Mouse (Mus musculus): ENCODE data around the gene Dctn2. TPM values are rescaled to one million over a fixed set of nuclear protein-coding genes. Genes with fewer than 3 reads are reported as not detected.

Gene Dctn2
- polyA plus RNA-seq, 1 experiment from 2014 or later, result 255 TPM

GRCm38 (mm10) chr10:127286194-127286593, 20.0 kb downstream of the Dctn2 start:
- Histone ChIP-seq H3K9me3 (no peaks in the 10 kb centered on the region), H3K36me3 (peaks cover 62% of the 10 kb centered on the region), H3K4me3 (peak overlapping the region; percentile 89), H3K27ac (peak overlapping the region; percentile 97), H3K4me1 (replicated peaks) (peaks cover 64% of the 10 kb centered on the region), H3K27me3 (ENCODE audit: insufficient read depth, poor library complexity, severe bottlenecking) (no peaks in the 10 kb centered on the region)
- DNase-seq (ENCODE audit: low spot score), result no peak
- 78% methylated on average over 7 of the region's 7 CpGs for WGBS

- Histone ChIP-seq H3K27ac (peak overlapping the region; percentile 97), H3K4me1 (replicated peaks) (peaks cover 69% of the 10 kb centered on the region), H3K36me3 (peaks cover 57% of the 10 kb centered on the region), H3K27me3 (ENCODE audit: insufficient read depth, poor library complexity, severe bottlenecking) (no peaks in the 10 kb centered on the region), H3K4me3 (peak overlapping the region; percentile 89), H3K9me3 (no peaks in the 10 kb centered on the region)
- no peak for DNase-seq (ENCODE audit: low spot score)
- WGBS, result 63% methylated on average over 7 of the region's 7 CpGs
Measured at GRCm38 (mm10) chr10:127286730-127287129, 20.6 kb downstream of the Dctn2 start.

GRCm38 (mm10) chr10:127287271-127287935, 21.2 kb downstream of the Dctn2 start:
- 76% methylated on average over 15 of the region's 15 CpGs for WGBS
- Histone ChIP-seq H3K4me3 (peak overlapping the region; percentile 89), H3K9me3 (no peaks in the 10 kb centered on the region), H3K4me1 (replicated peaks) (peaks cover 76% of the 10 kb centered on the region), H3K36me3 (peaks cover 54% of the 10 kb centered on the region), H3K27ac (peak overlapping the region; percentile 97), H3K27me3 (ENCODE audit: insufficient read depth, poor library complexity, severe bottlenecking) (no peaks in the 10 kb centered on the region)
- no peak for DNase-seq (ENCODE audit: low spot score)

- Histone ChIP-seq H3K36me3 (peaks cover 53% of the 10 kb centered on the region), H3K9me3 (no peaks in the 10 kb centered on the region), H3K27ac (peak overlapping the region; percentile 97), H3K4me1 (replicated peaks) (peaks cover 81% of the 10 kb centered on the region), H3K4me3 (peak overlapping the region; percentile 89), H3K27me3 (ENCODE audit: insufficient read depth, poor library complexity, severe bottlenecking) (no peaks in the 10 kb centered on the region)
- WGBS, result 5% methylated on average over 3 of the region's 3 CpGs
- DNase-seq (ENCODE audit: low spot score), result no peak
Measured at GRCm38 (mm10) chr10:127287936-127288293, 21.7 kb downstream of the Dctn2 start.

- Histone ChIP-seq H3K36me3 (peaks cover 53% of the 10 kb centered on the region), H3K27me3 (ENCODE audit: insufficient read depth, poor library complexity, severe bottlenecking) (no peaks in the 10 kb centered on the region), H3K4me1 (replicated peaks) (peaks cover 86% of the 10 kb centered on the region), H3K9me3 (no peaks in the 10 kb centered on the region), H3K4me3 (peak overlapping the region; percentile 89), H3K27ac (peak overlapping the region; percentile 97)
- under 1% methylated on average over 26 of the region's 28 CpGs for WGBS
- no peak for DNase-seq (ENCODE audit: low spot score)
Measured at GRCm38 (mm10) chr10:127288328-127288799, 22.2 kb downstream of the Dctn2 start.

GRCm38 (mm10) chr10:127288800-127289572, 22.8 kb downstream of the Dctn2 start, which contains the start of gene Mbd6:
Mbd6 (minus strand) TSS chr10:127289018.
- Histone ChIP-seq H3K4me1 (replicated peaks) (peaks cover 88% of the 10 kb centered on the region), H3K9me3 (no peaks in the 10 kb centered on the region), H3K27ac (peak within 1 kb of the TSS; percentile 97), H3K27me3 (ENCODE audit: insufficient read depth, poor library complexity, severe bottlenecking) (no peaks in the 10 kb centered on the region), H3K36me3 (peaks cover 53% of the 10 kb centered on the region), H3K4me3 (peak within 1 kb of the TSS; percentile 89)
- peak; percentile 90 for DNase-seq (ENCODE audit: low spot score)
- WGBS, result under 1% methylated on average over 50 of the region's 65 CpGs

GRCm38 (mm10) chr10:127289573-127290191, 23.5 kb downstream of the Dctn2 start:
- WGBS, result 2% methylated on average over 15 of the region's 15 CpGs
- Histone ChIP-seq H3K27me3 (ENCODE audit: insufficient read depth, poor library complexity, severe bottlenecking) (no peaks in the 10 kb centered on the region), H3K36me3 (peaks cover 53% of the 10 kb centered on the region), H3K4me1 (replicated peaks) (peaks cover 81% of the 10 kb centered on the region), H3K27ac (peak overlapping the region; percentile 97), H3K9me3 (no peaks in the 10 kb centered on the region), H3K4me3 (peak overlapping the region; percentile 89)
- no peak for DNase-seq (ENCODE audit: low spot score)

- Histone ChIP-seq H3K4me3 (peak overlapping the region; percentile 89), H3K27me3 (ENCODE audit: insufficient read depth, poor library complexity, severe bottlenecking) (no peaks in the 10 kb centered on the region), H3K36me3 (peaks cover 53% of the 10 kb centered on the region), H3K27ac (peak overlapping the region; percentile 97), H3K4me1 (replicated peaks) (peaks cover 73% of the 10 kb centered on the region), H3K9me3 (no peaks in the 10 kb centered on the region)
- DNase-seq (ENCODE audit: low spot score), result peak; percentile 100
- WGBS, result under 1% methylated on average over 43 of the region's 47 CpGs
Measured at GRCm38 (mm10) chr10:127290307-127290929, 24.2 kb downstream of the Dctn2 start.

- no peak for DNase-seq (ENCODE audit: low spot score)
- 4% methylated on average over 19 of the region's 19 CpGs for WGBS
- Histone ChIP-seq H3K27me3 (ENCODE audit: insufficient read depth, poor library complexity, severe bottlenecking) (no peaks in the 10 kb centered on the region), H3K4me3 (peak overlapping the region; percentile 89), H3K4me1 (replicated peaks) (peaks cover 65% of the 10 kb centered on the region), H3K36me3 (peaks cover 53% of the 10 kb centered on the region), H3K9me3 (no peaks in the 10 kb centered on the region), H3K27ac (peak overlapping the region; percentile 97)
Measured at GRCm38 (mm10) chr10:127290930-127291880, 25.0 kb downstream of the Dctn2 start.

- H3K9me3 ChIP-seq, result no peaks in the 10 kb centered on the region
- H3K4me1 ChIP-seq (replicated peaks), result peaks cover 57% of the 10 kb centered on the region
- no peaks in the 10 kb centered on the region for H3K27me3 ChIP-seq (ENCODE audit: insufficient read depth, poor library complexity, severe bottlenecking)
- peaks cover 53% of the 10 kb centered on the region for H3K36me3 ChIP-seq
- no peak for DNase-seq (ENCODE audit: low spot score)
- H3K4me3 ChIP-seq, result peak overlapping the region; percentile 89
- 64% methylated on average over 5 of the region's 5 CpGs for WGBS
- peak overlapping the region; percentile 97; the same call in 1 of the 2 replicates for H3K27ac ChIP-seq
Measured at GRCm38 (mm10) chr10:127291881-127292638, 25.9 kb downstream of the Dctn2 start.

GRCm38 (mm10) chr10:127292987-127293538, 26.9 kb downstream of the Dctn2 start:
- WGBS, result 91% methylated on average over 6 of the region's 6 CpGs
- DNase-seq (ENCODE audit: low spot score), result no peak
- Histone ChIP-seq H3K27ac (no peak overlapping the region), H3K27me3 (ENCODE audit: insufficient read depth, poor library complexity, severe bottlenecking) (no peaks in the 10 kb centered on the region), H3K4me1 (replicated peaks) (peaks cover 47% of the 10 kb centered on the region), H3K4me3 (no peak overlapping the region), H3K9me3 (no peaks in the 10 kb centered on the region), H3K36me3 (peaks cover 59% of the 10 kb centered on the region)

Data from hindbrain, embryonic 10.5 days (tissue).